Mouse (Mus musculus): ENCODE measurements around the gene Ezh1. TPM values are rescaled to one million over a fixed set of nuclear protein-coding genes. Genes with fewer than 3 reads are reported as not detected.

Gene Ezh1
- total RNA-seq, 2 experiments from 2014 or later = 56.9 to 62.1 TPM

GRCm38 (mm10) chr11:101195101-101195500, 31.2 kb downstream of the Ezh1 start:
- intact Hi-C loops (cut with DNase I) = no loop called here
- no peak overlapping the region for H3K4me3 ChIP-seq
- peak overlapping the region; percentile 11; the same call in 1 of the 2 replicates for H3K27ac ChIP-seq
- DNase-seq (ENCODE audit: extremely low spot score in 1 of 2, low spot score in 2 of 2) = no peak
- no peak for TF ChIP-seq CTCF (IDR thresholded peaks at IDR 0.05)

GRCm38 (mm10) chr11:101194643-101195042, 31.6 kb downstream of the Ezh1 start:
- no peak for DNase-seq (ENCODE audit: extremely low spot score in 1 of 2, low spot score in 2 of 2)
- no peak for TF ChIP-seq CTCF (IDR thresholded peaks at IDR 0.05)
- no peak overlapping the region for H3K4me3 ChIP-seq
- H3K27ac ChIP-seq = no peak overlapping the region
- intact Hi-C loops (cut with DNase I) = no loop called here

- TF ChIP-seq CTCF (IDR thresholded peaks at IDR 0.05) = no peak
- Histone ChIP-seq H3K27ac (no peak overlapping the region), H3K4me3 (no peak overlapping the region)
- intact Hi-C loops (cut with DNase I) = no loop called here
- no peak for DNase-seq (ENCODE audit: extremely low spot score in 1 of 2, low spot score in 2 of 2)
Measured at GRCm38 (mm10) chr11:101194137-101194536, 32.1 kb downstream of the Ezh1 start.

GRCm38 (mm10) chr11:101193076-101193475, 33.2 kb downstream of the Ezh1 start:
- no peak for TF ChIP-seq CTCF (IDR thresholded peaks at IDR 0.05)
- no peak for DNase-seq (ENCODE audit: extremely low spot score in 1 of 2, low spot score in 2 of 2)
- H3K27ac ChIP-seq = no peak overlapping the region
- intact Hi-C loops (cut with DNase I) = no loop called here
- no peak overlapping the region for H3K4me3 ChIP-seq

GRCm38 (mm10) chr11:101192646-101193045, 33.6 kb downstream of the Ezh1 start:
- intact Hi-C loops (cut with DNase I) = no loop called here
- DNase-seq (ENCODE audit: extremely low spot score in 1 of 2, low spot score in 2 of 2) = no peak
- Histone ChIP-seq H3K4me3 (no peak overlapping the region), H3K27ac (no peak overlapping the region)
- no peak for TF ChIP-seq CTCF (IDR thresholded peaks at IDR 0.05)

GRCm38 (mm10) chr11:101191919-101192470, 34.3 kb downstream of the Ezh1 start:
- TF ChIP-seq CTCF (IDR thresholded peaks at IDR 0.05) = no peak
- DNase-seq (ENCODE audit: extremely low spot score in 1 of 2, low spot score in 2 of 2) = no peak
- intact Hi-C loops (cut with DNase I) = no loop called here
- no peak overlapping the region for H3K4me3 ChIP-seq
- H3K27ac ChIP-seq = no peak overlapping the region

GRCm38 (mm10) chr11:101190913-101191907, 35.1 kb downstream of the Ezh1 start:
- H3K4me3 ChIP-seq = no peak overlapping the region
- no peak for DNase-seq (ENCODE audit: extremely low spot score in 1 of 2, low spot score in 2 of 2)
- intact Hi-C loops (cut with DNase I) = no loop called here
- no peak for TF ChIP-seq CTCF (IDR thresholded peaks at IDR 0.05)
- peak overlapping the region; percentile 59 for H3K27ac ChIP-seq

- intact Hi-C loops (cut with DNase I) = no loop called here
- H3K27ac ChIP-seq = peak overlapping the region; percentile 72
- no peak overlapping the region for H3K4me3 ChIP-seq
- DNase-seq (ENCODE audit: extremely low spot score in 1 of 2, low spot score in 2 of 2) = no peak
- TF ChIP-seq CTCF (IDR thresholded peaks at IDR 0.05) = no peak
Measured at GRCm38 (mm10) chr11:101190181-101190912, 35.9 kb downstream of the Ezh1 start.

- Histone ChIP-seq H3K27ac (peak overlapping the region; percentile 74), H3K4me3 (no peak overlapping the region)
- peak in 1 of 2 experiments; percentile 42 for DNase-seq (ENCODE audit: extremely low spot score in 1 of 2, low spot score in 2 of 2)
- no peak for TF ChIP-seq CTCF (IDR thresholded peaks at IDR 0.05)
- intact Hi-C loops (cut with DNase I) = no loop called here
Measured at GRCm38 (mm10) chr11:101189495-101190180, 36.6 kb downstream of the Ezh1 start.

GRCm38 (mm10) chr11:101188166-101188805, 38.0 kb downstream of the Ezh1 start:
- intact Hi-C loops (cut with DNase I) = no loop called here
- no peak overlapping the region for H3K4me3 ChIP-seq
- TF ChIP-seq CTCF (IDR thresholded peaks at IDR 0.05) = no peak
- H3K27ac ChIP-seq = no peak overlapping the region
- no peak for DNase-seq (ENCODE audit: extremely low spot score in 1 of 2, low spot score in 2 of 2)

GRCm38 (mm10) chr11:101187541-101187940, 38.7 kb downstream of the Ezh1 start:
- H3K27ac ChIP-seq = no peak overlapping the region
- intact Hi-C loops (cut with DNase I) = no loop called here
- H3K4me3 ChIP-seq = no peak overlapping the region
- no peak for DNase-seq (ENCODE audit: extremely low spot score in 1 of 2, low spot score in 2 of 2)
- TF ChIP-seq CTCF (IDR thresholded peaks at IDR 0.05) = no peak

Data from left cerebral cortex, adult 2 months (tissue).